Mouse (Mus musculus): ENCODE data around the gene Mesp1.

Gene Mesp1

GRCm38 (mm10) chr7:79793688-79794087, at the start of gene Mesp1:
Gene Mesp1, minus strand, starts transcription at chr7:79793788.
- DNase-seq (ENCODE audit: low spot score in 2 of 2): no peak

- no peak for DNase-seq (ENCODE audit: low spot score in 2 of 2)
Measured at GRCm38 (mm10) chr7:79842163-79842562, 48.6 kb upstream of the Mesp1 start.

- no peak for DNase-seq (ENCODE audit: low spot score in 2 of 2)
Measured at GRCm38 (mm10) chr7:79837247-79837646, 43.7 kb upstream of the Mesp1 start.

DNA sequence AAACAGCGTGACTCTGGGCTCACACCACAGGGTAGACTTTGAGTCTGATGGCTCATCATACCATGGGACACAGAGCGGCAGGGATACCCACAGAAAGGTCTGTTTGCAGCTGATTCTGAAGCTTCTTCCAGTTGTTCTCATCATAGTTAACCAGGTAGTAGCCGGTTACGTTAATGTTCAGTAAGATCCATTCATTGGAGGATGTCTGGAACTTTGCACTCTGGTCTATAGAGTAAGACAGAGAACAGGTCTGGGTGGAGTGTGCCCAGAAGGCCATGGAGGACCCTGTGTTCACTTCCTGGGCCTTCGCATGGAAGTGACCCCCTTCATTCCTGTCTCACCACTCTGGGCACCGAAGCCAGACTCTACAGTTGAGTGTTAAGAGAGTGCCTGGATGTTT, 41.6 kb upstream of the Mesp1 start:
- no peak for DNase-seq (ENCODE audit: low spot score in 2 of 2)

- DNase-seq (ENCODE audit: low spot score in 2 of 2): no peak
Measured at GRCm38 (mm10) chr7:79832980-79833379, 39.4 kb upstream of the Mesp1 start.

GRCm38 (mm10) chr7:79831585-79831984, 38.0 kb upstream of the Mesp1 start:
- DNase-seq (ENCODE audit: low spot score in 2 of 2): no peak

- DNase-seq (ENCODE audit: low spot score in 2 of 2): no peak
Measured at GRCm38 (mm10) chr7:79831145-79831544, 37.6 kb upstream of the Mesp1 start.

GRCm38 (mm10) chr7:79828341-79828740, 34.8 kb upstream of the Mesp1 start:
- DNase-seq (ENCODE audit: low spot score in 2 of 2): no peak

- DNase-seq (ENCODE audit: low spot score in 2 of 2): no peak
Measured at GRCm38 (mm10) chr7:79822092-79822695, 28.6 kb upstream of the Mesp1 start.

- DNase-seq (ENCODE audit: low spot score in 2 of 2): no peak
Measured at GRCm38 (mm10) chr7:79819996-79820395, 26.4 kb upstream of the Mesp1 start.

GRCm38 (mm10) chr7:79819515-79819914, 25.9 kb upstream of the Mesp1 start:
- no peak for DNase-seq (ENCODE audit: low spot score in 2 of 2)

GRCm38 (mm10) chr7:79818321-79818720, 24.7 kb upstream of the Mesp1 start:
- no peak for DNase-seq (ENCODE audit: low spot score in 2 of 2)

GRCm38 (mm10) chr7:79813409-79813808, 19.8 kb upstream of the Mesp1 start:
- DNase-seq (ENCODE audit: low spot score in 2 of 2): no peak

DNA sequence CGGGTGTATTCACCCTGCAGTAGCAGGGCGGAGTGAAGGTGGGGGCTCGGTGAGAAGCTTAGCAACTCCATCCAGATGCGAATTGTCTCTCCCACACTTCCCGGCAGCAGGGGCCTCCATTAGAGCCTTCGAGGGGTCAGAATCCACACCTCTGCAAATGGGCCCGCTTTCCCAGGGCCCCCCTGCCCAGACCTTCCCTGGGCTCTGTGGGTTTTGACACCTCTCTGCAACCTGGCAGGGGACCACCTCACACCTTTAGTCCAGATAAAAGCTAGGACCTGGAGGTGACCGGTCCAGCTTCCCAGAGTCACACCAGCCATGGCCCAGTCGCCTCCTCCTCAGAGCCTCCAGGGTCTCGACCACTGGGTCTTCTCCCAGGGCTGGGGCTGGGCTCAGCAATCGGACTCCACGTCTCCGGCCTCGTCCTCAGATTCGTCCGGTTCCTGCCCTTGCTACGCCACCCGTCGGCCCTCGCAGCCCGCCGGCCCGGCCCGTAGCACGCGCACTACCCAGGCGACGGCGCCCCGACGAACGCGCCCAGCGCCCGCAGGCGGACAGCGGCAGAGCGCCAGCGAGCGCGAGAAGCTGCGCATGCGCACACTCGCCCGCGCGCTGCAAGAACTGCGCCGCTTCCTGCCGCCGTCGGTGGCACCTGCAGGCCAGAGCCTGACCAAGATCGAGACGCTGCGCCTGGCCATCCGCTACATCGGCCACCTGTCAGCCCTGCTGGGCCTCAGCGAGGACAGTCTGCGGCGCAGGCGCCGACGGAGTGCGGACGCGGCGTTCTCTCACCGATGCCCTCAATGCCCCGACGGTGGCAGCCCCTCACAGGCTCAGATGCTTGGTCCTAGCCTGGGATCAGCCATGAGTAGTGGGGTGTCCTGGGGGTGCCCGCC, 17.3 kb upstream of the Mesp1 start, which contains the start of gene Mesp2:
TSS of gene Mesp2 (plus strand) at position 117 of the 896 bp plus-strand sequence.
- DNase-seq (ENCODE audit: low spot score in 2 of 2): peak; percentile 50 to 68

- DNase-seq (ENCODE audit: low spot score in 2 of 2): no peak
Measured at GRCm38 (mm10) chr7:79808561-79808960, 15.0 kb upstream of the Mesp1 start.

GRCm38 (mm10) chr7:79803887-79804286, 10.3 kb upstream of the Mesp1 start:
- no peak for DNase-seq (ENCODE audit: low spot score in 2 of 2)

DNA sequence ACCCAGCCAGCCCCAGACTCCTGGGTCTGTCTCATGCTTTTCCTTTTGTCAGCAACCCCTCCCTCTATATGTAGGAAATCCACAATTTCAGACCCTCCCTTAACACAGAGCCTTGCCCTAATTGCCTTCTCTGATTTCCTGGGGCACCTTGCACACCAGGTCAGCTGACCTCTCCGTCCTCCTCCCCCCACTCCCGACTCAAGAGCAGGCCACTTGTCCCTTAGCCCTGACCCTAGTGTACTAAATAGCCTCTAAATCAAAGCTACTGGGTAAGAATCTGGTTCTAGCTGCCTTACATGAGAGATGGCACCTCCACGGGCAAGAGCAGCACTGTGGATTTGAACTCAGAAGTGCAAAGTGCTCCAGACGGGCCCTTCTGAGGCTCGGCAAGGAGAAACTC, 8.4 kb upstream of the Mesp1 start:
- DNase-seq (ENCODE audit: low spot score in 2 of 2): no peak

- DNase-seq (ENCODE audit: low spot score in 2 of 2): no peak
Measured at GRCm38 (mm10) chr7:79801391-79801790, 7.8 kb upstream of the Mesp1 start.

- DNase-seq (ENCODE audit: low spot score in 2 of 2): peak in 1 of 2 experiments; percentile 50
Measured at GRCm38 (mm10) chr7:79800336-79800735, 6.7 kb upstream of the Mesp1 start.

- DNase-seq (ENCODE audit: low spot score in 2 of 2): no peak
Measured at GRCm38 (mm10) chr7:79799506-79799905, 5.9 kb upstream of the Mesp1 start.

DNA sequence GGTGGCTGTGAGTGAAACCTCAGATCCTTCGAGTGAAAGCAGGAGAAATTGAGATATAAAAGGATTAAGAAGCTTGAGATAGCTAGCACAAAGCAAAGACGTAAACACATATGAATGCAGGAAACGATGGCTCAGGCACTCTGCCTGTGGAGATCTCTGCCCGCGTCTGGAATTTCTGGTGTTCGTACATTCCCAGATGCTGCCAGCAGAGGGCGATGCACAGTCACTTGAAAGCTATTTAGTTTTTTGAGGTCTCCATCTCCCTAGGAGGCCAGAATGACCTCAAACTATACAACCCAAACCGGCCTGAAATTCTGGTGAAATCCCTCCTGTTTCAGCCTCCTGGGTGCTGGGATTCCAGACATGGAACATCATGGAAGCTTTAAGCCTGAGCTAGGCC, 5.5 kb upstream of the Mesp1 start:
- DNase-seq (ENCODE audit: low spot score in 2 of 2): peak; percentile 75 to 84

GRCm38 (mm10) chr7:79798606-79799005, 5.0 kb upstream of the Mesp1 start:
- DNase-seq (ENCODE audit: low spot score in 2 of 2): no peak
